Mouse (Mus musculus): Measurements from ENCODE around the gene Mrto4.
"Not testable (repeated sequence)": the region's sequence is repeated elsewhere in the genome, so short reads cannot be mapped to it uniquely, and the experiment has no call there.

The Mrto4 gene

GRCm38 (mm10) chr4:139351931-139352711 is at the start of gene Mrto4, which contains the start of the genes Emc1 and Ubr4:
Gene Mrto4, minus strand, starts transcription at chr4:139352576.
Gene Emc1, plus strand, starts transcription at chr4:139352587.
Gene Ubr4, plus strand, starts transcription at chr4:139352609.
- DNase-seq = peak; percentile 87 to 92

- DNase-seq = no peak
Measured at GRCm38 (mm10) chr4:139400487-139400886, 48.1 kb upstream of the Mrto4 start.

- DNase-seq = no peak
Measured at GRCm38 (mm10) chr4:139395431-139395830, 43.1 kb upstream of the Mrto4 start.

GRCm38 (mm10) chr4:139389557-139389956 is 37.2 kb upstream of the Mrto4 start:
- DNase-seq = peak in 1 of 2 experiments; percentile 17

DNA sequence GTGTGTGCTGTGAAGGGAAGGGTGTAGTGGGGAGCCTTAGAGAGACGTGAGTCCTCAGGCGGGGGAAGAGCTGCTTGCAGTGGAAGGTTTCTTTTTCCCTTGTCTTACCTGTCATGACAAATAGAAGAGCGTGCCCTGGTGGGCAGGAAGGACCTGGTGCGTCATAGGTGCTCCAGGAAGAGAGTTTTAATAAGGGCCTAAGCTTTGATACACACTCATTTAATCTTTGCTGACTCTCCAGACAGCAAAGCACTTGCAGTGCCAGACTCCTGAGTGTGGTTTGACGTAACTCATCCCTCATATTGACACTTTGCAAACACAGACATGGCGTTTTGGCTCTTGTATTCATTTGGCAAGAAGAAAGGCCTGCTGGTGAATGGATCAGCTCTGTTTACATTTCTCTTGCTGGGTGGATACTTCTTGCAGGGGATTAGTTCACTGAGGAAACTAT is 34.5 kb upstream of the Mrto4 start:
- DNase-seq = peak in 1 of 2 experiments; percentile 27

- not testable (repeated sequence) for DNase-seq
Measured at GRCm38 (mm10) chr4:139385841-139386240, 33.5 kb upstream of the Mrto4 start.

DNA sequence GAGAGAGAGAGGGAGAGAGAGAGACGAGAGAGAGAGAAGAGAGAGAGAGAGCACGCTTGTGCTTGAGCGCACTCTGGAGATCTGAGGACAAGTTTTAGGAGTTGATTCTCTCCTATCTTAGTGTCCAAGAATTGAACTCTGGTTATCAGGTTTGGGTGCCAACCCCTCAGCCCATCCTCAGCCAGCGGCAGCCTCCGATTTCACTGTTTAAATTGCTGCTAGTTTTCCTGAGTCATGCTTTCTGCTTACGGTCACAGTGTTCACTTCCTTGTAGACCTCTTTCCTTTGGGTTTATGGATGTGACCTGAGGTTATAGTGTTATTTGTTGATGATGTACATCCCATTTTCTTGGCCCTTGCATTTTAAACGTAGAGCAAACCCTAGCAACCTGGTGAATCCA is 29.9 kb upstream of the Mrto4 start:
- no peak for DNase-seq

DNA sequence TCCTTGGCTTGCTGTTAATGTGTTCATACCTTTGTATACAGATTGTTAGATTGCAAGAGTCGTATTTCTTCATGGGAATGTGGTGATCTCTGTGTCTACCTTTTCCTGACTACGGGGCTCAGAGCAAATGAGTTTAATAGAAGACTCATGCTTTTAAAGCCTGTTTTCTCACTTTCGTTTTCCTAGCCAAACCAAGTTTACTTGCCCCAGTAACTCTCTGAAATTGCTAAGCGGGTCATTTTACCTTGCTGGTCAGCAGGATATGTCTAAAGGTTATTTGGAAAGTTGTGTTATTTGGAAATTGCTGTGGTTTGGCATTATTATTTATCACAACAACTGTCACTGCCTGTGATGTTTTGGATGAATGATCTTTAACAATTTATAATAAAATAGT is 29.1 kb upstream of the Mrto4 start:
- DNase-seq = no peak

- DNase-seq = peak in 1 of 2 experiments; percentile 40
Measured at GRCm38 (mm10) chr4:139380775-139381451, 28.5 kb upstream of the Mrto4 start.

GRCm38 (mm10) chr4:139380207-139380748 is 27.9 kb upstream of the Mrto4 start:
- DNase-seq = peak; percentile 99 to 100

DNA sequence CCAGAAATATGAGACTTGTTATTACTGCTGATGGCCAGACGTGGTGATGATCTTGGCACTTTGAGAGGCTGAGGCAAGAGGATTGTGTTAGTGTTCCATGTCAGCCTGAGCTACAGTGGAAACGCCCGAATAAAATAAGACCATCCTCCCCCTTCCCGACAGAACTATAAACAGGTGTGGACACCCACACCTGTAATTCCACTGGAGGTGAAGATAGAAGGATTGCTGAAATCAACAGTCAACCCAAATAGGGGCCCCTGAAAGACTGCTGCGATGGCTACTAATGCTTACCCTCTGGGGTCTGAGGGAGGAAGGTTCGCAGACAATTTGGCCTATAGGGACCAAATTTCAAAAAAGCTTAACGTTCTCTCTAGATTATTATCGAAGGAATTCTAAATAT is 27.3 kb upstream of the Mrto4 start:
- DNase-seq = no peak

DNA sequence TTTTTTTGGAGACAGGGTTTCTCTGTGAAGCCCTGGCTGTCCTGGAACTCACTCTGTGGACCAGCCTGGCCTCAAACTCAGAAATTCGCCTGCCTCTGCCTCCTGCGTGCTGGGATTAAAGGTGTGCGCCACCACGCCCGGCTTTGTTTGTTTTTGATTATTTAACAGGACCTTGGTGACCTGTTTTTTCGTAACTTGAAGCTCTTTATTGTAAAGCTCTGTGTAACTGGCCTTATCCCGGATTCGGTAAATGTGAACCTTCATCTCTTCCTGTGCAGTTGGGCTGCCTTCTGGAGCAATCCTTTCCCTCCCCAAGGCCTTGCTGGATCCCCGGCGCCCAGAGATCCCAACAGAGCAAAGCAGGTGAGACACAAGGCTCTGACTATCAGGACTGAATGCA is 21.2 kb upstream of the Mrto4 start:
- no peak for DNase-seq

GRCm38 (mm10) chr4:139373130-139373529 is 20.8 kb upstream of the Mrto4 start:
- DNase-seq = peak; percentile 36 to 73

DNA sequence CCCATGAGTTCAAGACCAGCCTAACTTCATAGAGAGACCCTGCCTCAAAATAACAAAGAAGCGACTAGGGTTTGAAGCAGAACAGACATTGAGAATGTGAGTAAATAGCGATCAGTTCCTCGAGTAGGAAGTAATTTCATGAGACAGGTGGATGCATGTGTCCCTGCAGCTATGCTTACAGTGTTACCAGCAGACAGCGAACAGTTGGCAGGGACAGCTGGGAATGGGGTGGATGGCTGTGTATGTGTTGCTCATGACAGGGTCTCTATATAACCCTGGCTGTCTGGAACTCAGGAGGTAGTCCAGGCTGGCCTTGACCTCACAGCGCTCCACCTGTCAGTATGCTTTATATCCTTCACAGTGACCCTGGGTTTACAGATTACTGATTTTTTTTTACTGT is 15.7 kb upstream of the Mrto4 start:
- DNase-seq = no peak

DNA sequence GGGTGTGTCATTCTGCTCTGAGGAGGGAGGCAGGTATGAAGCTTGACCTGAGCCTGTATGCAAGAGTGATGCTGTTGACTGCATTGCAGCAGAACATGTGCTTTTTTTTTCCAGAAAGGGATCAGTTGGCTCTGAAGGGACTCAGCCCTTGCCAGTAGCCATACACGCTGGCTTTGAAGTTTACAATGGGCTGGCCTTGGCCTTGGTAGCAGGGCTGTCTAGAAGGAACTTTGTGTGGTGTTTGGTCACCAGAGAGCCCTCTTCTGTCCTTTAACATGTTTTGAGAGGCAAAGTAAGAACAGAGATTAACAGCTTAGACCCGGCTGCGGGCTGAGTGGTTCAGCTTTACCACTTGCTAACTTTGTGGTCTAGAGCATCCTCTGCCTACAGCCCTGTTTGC is 15.0 kb upstream of the Mrto4 start:
- no peak for DNase-seq

- DNase-seq = no peak
Measured at GRCm38 (mm10) chr4:139360761-139361548, 8.6 kb upstream of the Mrto4 start.

DNA sequence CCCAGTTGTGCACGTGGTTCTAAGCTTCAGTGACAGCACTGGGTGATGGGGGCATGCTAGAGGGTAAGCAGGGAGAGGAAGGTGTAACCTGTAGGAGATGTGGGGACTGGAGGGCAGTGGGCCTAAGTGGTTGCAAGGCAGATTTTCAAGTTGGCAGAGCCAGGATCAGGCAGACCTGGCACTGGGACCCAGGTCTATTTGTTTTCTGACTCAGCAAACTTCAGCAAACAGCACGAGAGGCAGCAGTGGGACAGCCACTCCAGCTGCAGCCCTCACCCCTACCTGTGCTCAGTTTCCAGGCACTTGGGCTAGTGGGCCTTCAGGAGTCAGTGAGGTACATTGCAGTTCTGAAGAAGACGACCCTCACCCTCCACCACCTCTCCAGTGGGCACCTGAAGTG is 4.8 kb upstream of the Mrto4 start:
- DNase-seq = no peak

GRCm38 (mm10) chr4:139352832-139353231 is 456 bp upstream of the Mrto4 start:
- DNase-seq = no peak

- DNase-seq = no peak
Measured at GRCm38 (mm10) chr4:139345416-139346019, 6.9 kb downstream of the Mrto4 start.

DNA sequence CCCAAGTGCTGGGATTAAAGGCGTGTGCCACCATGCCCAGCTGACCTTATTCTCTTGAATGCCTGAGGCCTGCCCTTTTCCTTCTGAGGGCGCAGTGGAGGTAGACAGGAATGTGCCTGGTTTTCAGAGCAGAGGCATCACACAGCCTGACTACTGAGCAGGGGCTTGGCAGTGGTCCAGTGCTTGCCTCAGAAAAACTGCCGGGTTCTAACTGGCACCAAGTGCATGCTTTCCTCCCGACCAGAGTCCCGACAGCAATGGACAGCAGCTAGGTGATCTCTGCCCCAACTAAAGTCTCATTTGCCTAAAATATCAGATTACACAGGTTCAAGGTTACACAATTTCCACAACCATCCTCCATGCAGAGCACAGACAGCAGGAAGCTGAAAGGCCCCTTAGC is 8.7 kb downstream of the Mrto4 start:
- peak; percentile 79 to 84 for DNase-seq

- DNase-seq = peak; percentile 50 to 54
Measured at GRCm38 (mm10) chr4:139341556-139342233, 10.7 kb downstream of the Mrto4 start.

GRCm38 (mm10) chr4:139340835-139341234 is 11.5 kb downstream of the Mrto4 start:
- no peak for DNase-seq

Data from kidney, postnatal 36 days (tissue).